Mouse (Mus musculus) megakaryocyte, adult 5-6 weeks (primary cell): ENCODE measurements at regions not wholly inside any gene's neighbourhood (a gene's known extent, or its start where the extent isn't known, plus 50 kb on each side); places are given as distances from the start of the nearest gene placed in this dataset.

ENCODE experiments used
- ATAC-seq: 2 replicates; pipeline ENCODE4 v1.8.0; 2016; ENCODE audit warnings: mild to moderate bottlenecking, inconsistent platforms; ENCODE audit not compliant: poor library complexity, severe bottlenecking

- ATAC-seq = no peak
Measured at GRCm38 (mm10) chr1:137576174-137576573, 599.3 kb downstream of the Ptprc start.

- peak; percentile 49; the same call in 1 of the 2 replicates for ATAC-seq
Measured at GRCm38 (mm10) chr1:137575380-137575779, 600.1 kb downstream of the Ptprc start.

GRCm38 (mm10) chr1:137571905-137572865 is 603.3 kb downstream of the Ptprc start:
- ATAC-seq = no peak

GRCm38 (mm10) chr1:137571190-137571904 is 604.2 kb downstream of the Ptprc start:
- ATAC-seq = no peak

- peak; percentile 77 for ATAC-seq
Measured at GRCm38 (mm10) chr1:137567526-137567925, 607.3 kb upstream of the Nr5a2 start.

- ATAC-seq = no peak
Measured at GRCm38 (mm10) chr1:137565573-137566048, 605.4 kb upstream of the Nr5a2 start.

- no peak for ATAC-seq
Measured at GRCm38 (mm10) chr1:137561686-137562085, 601.4 kb upstream of the Nr5a2 start.

GRCm38 (mm10) chr1:137560389-137561268 is 600.4 kb upstream of the Nr5a2 start:
- ATAC-seq = no peak

- ATAC-seq = peak; percentile 85
Measured at GRCm38 (mm10) chr1:137549659-137550058, 589.4 kb upstream of the Nr5a2 start.

- no peak for ATAC-seq
Measured at GRCm38 (mm10) chr1:137545666-137546065, 585.4 kb upstream of the Nr5a2 start.

GRCm38 (mm10) chr1:137543828-137544227 is 583.6 kb upstream of the Nr5a2 start:
- ATAC-seq = no peak

GRCm38 (mm10) chr1:137541453-137541852 is 581.2 kb upstream of the Nr5a2 start:
- ATAC-seq = no peak

GRCm38 (mm10) chr1:137539424-137540116 is 579.3 kb upstream of the Nr5a2 start:
- ATAC-seq = no peak

GRCm38 (mm10) chr1:137514750-137515149 is 554.5 kb upstream of the Nr5a2 start:
- no peak for ATAC-seq

- ATAC-seq = no peak
Measured at GRCm38 (mm10) chr1:137503704-137504422, 543.6 kb upstream of the Nr5a2 start.

- no peak for ATAC-seq
Measured at GRCm38 (mm10) chr1:137488226-137488625, 528.0 kb upstream of the Nr5a2 start.

GRCm38 (mm10) chr1:137478459-137478858 is 518.2 kb upstream of the Nr5a2 start:
- ATAC-seq = no peak

GRCm38 (mm10) chr1:137477239-137477638 is 517.0 kb upstream of the Nr5a2 start:
- no peak for ATAC-seq

GRCm38 (mm10) chr1:137474858-137475257 is 514.6 kb upstream of the Nr5a2 start:
- ATAC-seq = no peak
